Mouse (Mus musculus) erythroblast, embryonic 14.5 days (primary cell): Measurements from ENCODE around the gene Top2b. TPM values are rescaled to one million over a fixed set of nuclear protein-coding genes. Genes with fewer than 3 reads are reported as not detected.
A peak's percentile ranks its signal among the peaks of the same experiment; 100 is the strongest.

ENCODE experiments used
- H3K27me3 ChIP-seq: 2 replicates; pipeline ENCODE4 v1.6.1; 2012; ENCODE audit warnings: inconsistent platforms; ENCODE audit not compliant: control insufficient read depth
- H3K36me3 ChIP-seq: 2 replicates; pipeline ENCODE4 v1.6.1; 2012; ENCODE audit warnings: mild to moderate bottlenecking, inconsistent platforms; ENCODE audit not compliant: control insufficient read depth
- H3K4me1 ChIP-seq: 2 replicates; pipeline ENCODE4 v1.6.1; 2012; ENCODE audit warnings: inconsistent platforms; ENCODE audit not compliant: control insufficient read depth
- H3K4me3 ChIP-seq: replicated peaks from 2 replicates; pipeline ENCODE3; 2012; ENCODE audit warnings: moderate library complexity, mild to moderate bottlenecking, inconsistent platforms
- H3K9me3 ChIP-seq: 2 replicates; pipeline ENCODE4 v1.6.1; 2012; ENCODE audit warnings: low read length, inconsistent platforms, mixed read lengths; ENCODE audit not compliant: control insufficient read depth
- GATA1 ChIP-seq: IDR thresholded peaks from 2 replicates; pipeline ENCODE4 v1.6.1; 2012; ENCODE audit warnings: low read length, inconsistent platforms, mixed read lengths
- TAL1 ChIP-seq: IDR thresholded peaks from 3 replicates; pipeline ENCODE4 v1.6.1; 2012; ENCODE audit warnings: low read length, inconsistent platforms, mixed read lengths
- polyA plus RNA-seq: library from polyadenylated mRNA; stranded (reverse); fragments of >175 nt; gene quantifications from 2 replicates; pipeline ENCODE4 v1.2.3, GENCODE M21; 2012

Top2b gene
- polyA plus RNA-seq, 1 experiment, result 0.32 TPM

GRCm38 (mm10) chr14:16434396-16435171 is 69.6 kb downstream of the Top2b start:
- Histone ChIP-seq H3K27me3 (no peaks in the 10 kb centered on the region), H3K36me3 (peaks cover 46% of the 10 kb centered on the region), H3K4me1 (no peaks in the 10 kb centered on the region), H3K9me3 (no peaks in the 10 kb centered on the region), H3K4me3 (no peak overlapping the region)
- no peak for TF ChIP-seq TAL1
- TF ChIP-seq GATA1, result no peak

GRCm38 (mm10) chr14:16437386-16437785 is 72.4 kb downstream of the Top2b start:
- H3K4me3 ChIP-seq, result no peak overlapping the region
- H3K27me3 ChIP-seq, result no peaks in the 10 kb centered on the region
- TF ChIP-seq TAL1 (no peak), GATA1 (no peak)
- no peaks in the 10 kb centered on the region for H3K9me3 ChIP-seq
- H3K4me1 ChIP-seq, result no peaks in the 10 kb centered on the region
- H3K36me3 ChIP-seq, result peaks cover 18% of the 10 kb centered on the region

- Histone ChIP-seq H3K36me3 (peaks cover 6% of the 10 kb centered on the region), H3K9me3 (no peaks in the 10 kb centered on the region), H3K4me3 (no peak overlapping the region), H3K27me3 (no peaks in the 10 kb centered on the region), H3K4me1 (no peaks in the 10 kb centered on the region)
- no peak for TF ChIP-seq GATA1
- TF ChIP-seq TAL1, result no peak
Measured at GRCm38 (mm10) chr14:16439385-16440126, 74.6 kb downstream of the Top2b start.

GRCm38 (mm10) chr14:16444859-16445258 is 79.9 kb downstream of the Top2b start:
- no peaks in the 10 kb centered on the region for H3K36me3 ChIP-seq
- no peak overlapping the region for H3K4me3 ChIP-seq
- H3K27me3 ChIP-seq, result no peaks in the 10 kb centered on the region
- H3K4me1 ChIP-seq, result peaks cover 29% of the 10 kb centered on the region
- no peaks in the 10 kb centered on the region for H3K9me3 ChIP-seq
- TF ChIP-seq TAL1, result no peak
- TF ChIP-seq GATA1, result no peak

GRCm38 (mm10) chr14:16447587-16447986 is 82.6 kb downstream of the Top2b start:
- Histone ChIP-seq H3K27me3 (no peaks in the 10 kb centered on the region), H3K36me3 (no peaks in the 10 kb centered on the region), H3K4me1 (peaks cover 32% of the 10 kb centered on the region), H3K4me3 (no peak overlapping the region), H3K9me3 (no peaks in the 10 kb centered on the region)
- TF ChIP-seq TAL1, result no peak

GRCm38 (mm10) chr14:16448269-16448987 is 83.4 kb downstream of the Top2b start:
- Histone ChIP-seq H3K4me1 (peaks cover 32% of the 10 kb centered on the region), H3K4me3 (peak overlapping the region; percentile 14), H3K36me3 (no peaks in the 10 kb centered on the region), H3K27me3 (no peaks in the 10 kb centered on the region), H3K9me3 (no peaks in the 10 kb centered on the region)
- TF ChIP-seq GATA1 (no peak), TAL1 (no peak)

- no peaks in the 10 kb centered on the region for H3K27me3 ChIP-seq
- H3K4me3 ChIP-seq, result no peak overlapping the region
- no peaks in the 10 kb centered on the region for H3K4me1 ChIP-seq
- TF ChIP-seq GATA1 (no peak), TAL1 (no peak)
- no peaks in the 10 kb centered on the region for H3K36me3 ChIP-seq
- H3K9me3 ChIP-seq, result no peaks in the 10 kb centered on the region
Measured at GRCm38 (mm10) chr14:16478606-16479323, 113.8 kb downstream of the Top2b start.

GRCm38 (mm10) chr14:16479521-16479920 is 114.5 kb downstream of the Top2b start:
- no peak for TF ChIP-seq TAL1
- TF ChIP-seq GATA1, result no peak
- no peaks in the 10 kb centered on the region for H3K4me1 ChIP-seq
- no peak overlapping the region for H3K4me3 ChIP-seq
- H3K27me3 ChIP-seq, result no peaks in the 10 kb centered on the region
- no peaks in the 10 kb centered on the region for H3K9me3 ChIP-seq
- no peaks in the 10 kb centered on the region for H3K36me3 ChIP-seq
